Mouse (Mus musculus) olfactory bulb, adult 2 months (tissue): ENCODE data around the gene Myo1a. TPM values are rescaled to one million over a fixed set of nuclear protein-coding genes. Genes with fewer than 3 reads are reported as not detected.

Source experiments
- H3K27ac ChIP-seq: fragments of 200-500 bp; 2 replicates; pipeline ENCODE4 v1.5.1; 2012; ENCODE audit warnings: low read depth, low read length; ENCODE audit not compliant: insufficient read depth
- H3K4me1 ChIP-seq: fragments of 200-500 bp; 2 replicates; pipeline ENCODE4 v1.6.1; 2012; ENCODE audit warnings: low read length; ENCODE audit not compliant: control insufficient read depth, insufficient read depth
- H3K4me3 ChIP-seq: fragments of 200-500 bp; 2 replicates; pipeline ENCODE4 v1.5.1; 2012; ENCODE audit warnings: mild to moderate bottlenecking, low read depth, low read length, moderate library complexity; ENCODE audit not compliant: insufficient read depth
- CTCF ChIP-seq: fragments of 200-500 bp; IDR thresholded peaks from 2 replicates; pipeline ENCODE4 v1.5.1; 2012; ENCODE audit warnings: low read depth, mild to moderate bottlenecking, low read length, moderate library complexity; ENCODE audit not compliant: insufficient read depth
- POLR2A ChIP-seq: fragments of 200-500 bp; IDR thresholded peaks from 2 replicates; pipeline ENCODE4 v1.6.1; 2012; ENCODE audit warnings: mild to moderate bottlenecking, low read depth, low read length, moderate library complexity; ENCODE audit not compliant: insufficient read depth
- WGBS: fragments of 180-500 bp; shearing (Covaris S2); methylation state at CpG from one replicate; pipeline ENCODE4 v1.1.7; 2018; 5-methylcytosine and 5-hydroxymethylcytosine counted together
- polyA plus RNA-seq: library from polyadenylated mRNA; stranded (reverse); fragments of >200 nt; gene quantifications from 2 replicates; pipeline ENCODE4 v1.2.4, GENCODE M21; 2012; ENCODE audit warnings: low replicate concordance; ENCODE audit not compliant: missing spikeins, insufficient read depth, insufficient read length

Myo1a gene
- polyA plus RNA-seq, 1 experiment: not detected

- Histone ChIP-seq H3K4me1 (no peaks in the 10 kb centered on the region), H3K27ac (no peak overlapping the region), H3K4me3 (no peak overlapping the region)
- WGBS: 76% methylated on average over 6 of the region's 6 CpGs
- TF ChIP-seq CTCF (no peak), POLR2A (no peak)
Observed at GRCm38 (mm10) chr10:127682886-127683285, 22.1 kb upstream of the Myo1a start.

GRCm38 (mm10) chr10:127691053-127691452, 13.9 kb upstream of the Myo1a start:
- 29% methylated on average over 1 of the region's 1 CpGs for WGBS
- Histone ChIP-seq H3K4me3 (no peak overlapping the region), H3K27ac (no peak overlapping the region), H3K4me1 (no peaks in the 10 kb centered on the region)
- TF ChIP-seq POLR2A: no peak
- no peak for TF ChIP-seq CTCF

GRCm38 (mm10) chr10:127694636-127695035, 10.3 kb upstream of the Myo1a start:
- H3K4me3 ChIP-seq: no peak overlapping the region
- no peak overlapping the region for H3K27ac ChIP-seq
- TF ChIP-seq POLR2A: no peak
- TF ChIP-seq CTCF: no peak
- H3K4me1 ChIP-seq: no peaks in the 10 kb centered on the region
- 45% methylated on average over 2 of the region's 2 CpGs for WGBS

- 93% methylated on average over 7 of the region's 7 CpGs for WGBS
- TF ChIP-seq POLR2A (no peak), CTCF (no peak)
- Histone ChIP-seq H3K27ac (no peak overlapping the region), H3K4me1 (no peaks in the 10 kb centered on the region), H3K4me3 (no peak overlapping the region)
Observed at GRCm38 (mm10) chr10:127695775-127696174, 9.2 kb upstream of the Myo1a start.

GRCm38 (mm10) chr10:127698966-127699365, 6.0 kb upstream of the Myo1a start:
- WGBS: 93% methylated on average over 7 of the region's 7 CpGs
- H3K4me1 ChIP-seq: no peaks in the 10 kb centered on the region
- H3K27ac ChIP-seq: no peak overlapping the region
- H3K4me3 ChIP-seq: no peak overlapping the region
- TF ChIP-seq CTCF (no peak), POLR2A (no peak)

GRCm38 (mm10) chr10:127703299-127703698, 1.7 kb upstream of the Myo1a start:
- TF ChIP-seq POLR2A (no peak), CTCF (no peak)
- no peak overlapping the region for H3K4me3 ChIP-seq
- 62% methylated on average over 4 of the region's 4 CpGs for WGBS
- no peak overlapping the region for H3K27ac ChIP-seq
- no peaks in the 10 kb centered on the region for H3K4me1 ChIP-seq

- WGBS: 49% methylated on average over 2 of the region's 2 CpGs
- Histone ChIP-seq H3K4me3 (no peak overlapping the region), H3K4me1 (no peaks in the 10 kb centered on the region), H3K27ac (no peak overlapping the region)
- TF ChIP-seq CTCF: no peak
- no peak for TF ChIP-seq POLR2A
Observed at GRCm38 (mm10) chr10:127704293-127704692, 677 bp upstream of the Myo1a start.

- Histone ChIP-seq H3K4me3 (no peak overlapping the region), H3K4me1 (no peaks in the 10 kb centered on the region), H3K27ac (no peak overlapping the region)
- TF ChIP-seq POLR2A (no peak), CTCF (no peak)
- 91% methylated on average over 4 of the region's 4 CpGs for WGBS
Observed at GRCm38 (mm10) chr10:127705783-127706182, 813 bp downstream of the Myo1a start.

GRCm38 (mm10) chr10:127707721-127708120, 2.8 kb downstream of the Myo1a start:
- H3K4me1 ChIP-seq: no peaks in the 10 kb centered on the region
- H3K4me3 ChIP-seq: no peak overlapping the region
- H3K27ac ChIP-seq: no peak overlapping the region
- no peak for TF ChIP-seq CTCF
- no peak for TF ChIP-seq POLR2A
- WGBS: 88% methylated on average over 7 of the region's 7 CpGs

GRCm38 (mm10) chr10:127708850-127709370, 3.9 kb downstream of the Myo1a start:
- 78% methylated on average over 3 of the region's 3 CpGs for WGBS

More at GRCm38 (mm10) chr10:127708850-127709370, 3.9 kb downstream of the Myo1a start:
- Histone ChIP-seq H3K4me3 (no peak overlapping the region), H3K4me1 (no peaks in the 10 kb centered on the region), H3K27ac (no peak overlapping the region)
- TF ChIP-seq CTCF (no peak), POLR2A (no peak)
